Mouse (Mus musculus) kidney, adult 2 months (tissue): ENCODE measurements around the gene Blm.

ENCODE experiments used
- CTCF ChIP-seq: fragments of 200-500 bp; conservative IDR thresholded peaks from 2 replicates; pipeline ENCODE4 v1.5.1; 2011; ENCODE audit warnings: low read depth, mild to moderate bottlenecking, control low read depth, low read length, moderate library complexity, mixed read lengths; ENCODE audit not compliant: insufficient read depth, insufficient read length
- POLR2A ChIP-seq: fragments of 200-500 bp; IDR thresholded peaks from one replicate; pipeline ENCODE4 v1.6.1; 2011; ENCODE audit warnings: low read depth, low read length, control low read depth

DNA sequence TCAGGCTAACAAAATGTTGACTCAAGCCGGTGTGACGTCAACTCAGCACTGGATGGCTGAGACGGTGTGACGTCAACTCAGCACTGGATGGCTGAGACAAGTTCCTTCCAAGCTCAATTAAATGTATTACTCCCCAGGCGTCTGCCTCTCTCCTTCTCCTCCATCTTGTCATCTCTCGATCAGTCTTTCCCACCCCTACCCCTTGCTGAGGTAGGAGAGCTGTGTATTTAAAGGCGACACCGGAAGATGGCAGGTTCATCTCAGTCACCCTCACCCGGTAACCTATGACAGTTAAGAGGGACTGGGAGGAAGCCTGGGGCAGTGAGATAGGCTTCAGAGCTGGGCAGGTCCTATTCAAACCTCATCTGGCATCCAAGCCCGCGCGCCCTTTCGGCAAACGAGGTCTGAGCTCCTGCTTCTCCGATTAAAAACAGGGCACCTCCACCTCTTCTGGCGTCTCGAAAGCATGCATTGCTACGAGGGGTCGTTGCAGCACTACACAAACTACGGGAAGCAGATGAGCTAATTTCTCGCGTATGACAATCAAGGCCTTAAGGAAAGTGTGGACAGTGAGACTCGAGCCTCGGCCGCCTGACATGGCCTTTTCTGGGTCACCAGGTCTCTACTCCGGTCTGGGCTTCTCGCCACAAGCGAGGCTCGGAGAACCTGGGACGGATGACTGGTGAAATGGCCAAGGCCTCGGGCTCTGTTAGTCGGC is 469 bp downstream of the Blm start:
- TF ChIP-seq POLR2A (no peak), CTCF (no peak)
